Mouse (Mus musculus) c-Kit-negative CD71-positive TER-119-positive erythroid progenitor cells, embryonic 14.5 days (primary cell): ENCODE data around the gene Smc1b.

Experiments used
- DNase-seq: peaks from one replicate; pipeline ENCODE4 v3.0.0-alpha.2; 2013; ENCODE audit warnings: low read depth, low spot score

The Smc1b gene

GRCm38 (mm10) chr15:85022211-85022610 lies 109.6 kb downstream of the Smc1b start:
- no peak for DNase-seq

DNA sequence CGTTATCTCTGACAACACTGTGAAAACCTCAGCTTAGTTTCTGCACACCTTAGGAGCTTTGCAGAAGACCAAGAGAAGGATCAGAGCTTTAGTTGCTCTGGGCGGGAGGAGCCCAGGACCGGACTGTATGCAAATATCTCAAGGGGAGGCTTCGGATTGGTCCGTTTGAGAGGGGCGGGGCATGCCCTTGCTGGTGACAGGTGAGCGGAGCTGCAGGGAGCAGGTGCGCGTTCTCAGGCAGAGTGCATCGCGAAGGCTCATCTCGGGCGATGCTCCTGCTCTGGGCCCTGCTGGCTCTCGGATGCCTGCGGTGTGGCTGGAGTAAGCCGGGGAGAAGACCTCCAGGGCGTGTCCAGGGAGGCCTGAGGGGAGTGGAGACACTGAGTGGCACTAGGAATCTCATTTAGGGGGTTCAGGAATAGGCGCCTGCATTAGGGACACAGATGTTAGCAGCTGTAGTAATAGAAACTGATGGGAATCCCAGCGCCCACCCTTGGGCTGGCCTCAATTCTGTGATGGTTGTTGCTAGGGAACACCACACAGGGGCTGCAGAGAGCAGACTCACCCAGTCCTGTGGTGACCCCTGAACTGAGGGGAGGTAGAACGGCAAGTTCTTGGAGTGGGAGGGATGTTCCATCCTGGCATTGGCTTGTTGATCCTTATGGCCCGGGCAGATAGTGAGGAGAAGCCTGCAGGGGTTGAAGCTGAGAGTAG lies 114.7 kb downstream of the Smc1b start, which contains the start of gene Upk3a:
Gene Upk3a (plus strand): TSS at position 191 of the 714 bp plus-strand sequence.
- DNase-seq, result no peak

- no peak for DNase-seq
Measured at GRCm38 (mm10) chr15:85015771-85016170, 116.0 kb downstream of the Smc1b start.
